Mouse (Mus musculus) hindbrain, embryonic 11.5 days (tissue): Measurements from ENCODE around the gene Pnkd. TPM values are rescaled to one million over a fixed set of nuclear protein-coding genes. Genes with fewer than 3 reads are reported as not detected.

ENCODE experiments used
- ATAC-seq: fragments of 200-750 bp; cut with Nextera tagmentation; 2 replicates; pipeline ENCODE4 v1.8.0; 2017; ENCODE audit warnings: mild to moderate bottlenecking, moderate TSS enrichment, moderate library complexity; ENCODE audit not compliant: low FRiP score
- DNase-seq: peaks from one replicate; pipeline ENCODE4 v3.0.0-alpha.2; 2015; ENCODE audit warnings: low spot score
- H3K27ac ChIP-seq: fragments of 300-500 bp; sonication (generic); 2 replicates; pipeline ENCODE4 v1.5.1; 2014; ENCODE audit warnings: mild to moderate bottlenecking, low read depth, low read length
- H3K27me3 ChIP-seq: fragments of 300-500 bp; sonication (generic); 2 replicates; pipeline ENCODE4 v1.6.1; 2014; ENCODE audit warnings: mild to moderate bottlenecking, low read length, moderate library complexity, mixed read lengths; ENCODE audit not compliant: control insufficient read depth, insufficient read depth
- H3K36me3 ChIP-seq: fragments of 300-500 bp; sonication (generic); 2 replicates; pipeline ENCODE4 v1.6.1; 2014; ENCODE audit warnings: mild to moderate bottlenecking, low read length, moderate library complexity, mixed read lengths; ENCODE audit not compliant: control insufficient read depth, insufficient read depth
- H3K4me1 ChIP-seq: fragments of 300-500 bp; sonication (generic); replicated peaks from 2 replicates; pipeline ENCODE4 v1.6.1; 2014; ENCODE audit warnings: low read length, mixed read lengths; ENCODE audit not compliant: control insufficient read depth, insufficient read depth
- H3K4me2 ChIP-seq: fragments of 300-500 bp; sonication (generic); replicated peaks from 2 replicates; pipeline ENCODE4 v1.6.1; 2014; ENCODE audit warnings: mild to moderate bottlenecking, low read depth, low read length
- H3K4me3 ChIP-seq: fragments of 300-500 bp; sonication (generic); 2 replicates; pipeline ENCODE4 v1.5.1; 2014; ENCODE audit warnings: low read depth, low read length
- H3K9ac ChIP-seq: fragments of 300-500 bp; sonication (generic); 2 replicates; pipeline ENCODE4 v1.6.1; 2014; ENCODE audit warnings: low read depth, low read length
- H3K9me3 ChIP-seq: fragments of 300-500 bp; sonication (generic); 2 replicates; pipeline ENCODE4 v1.6.1; 2016; ENCODE audit warnings: low read length; ENCODE audit not compliant: control insufficient read depth
- WGBS: fragments of 180-500 bp; shearing (Covaris S2); extraction: QIAGEN DNeasy Blood & Tissue Kit; methylation state at CpG from one replicate; pipeline ENCODE4 v1.1.7; 2014; 5-methylcytosine and 5-hydroxymethylcytosine counted together
- polyA plus RNA-seq: library from polyadenylated mRNA; unstranded; fragments of >200 nt; fragmentation: Nextera tagmentation; extraction: Ambion mirVana; gene quantifications from 2 replicates; pipeline ENCODE4 v1.2.1, GENCODE M21; 2014

Pnkd gene
- polyA plus RNA-seq, 1 experiment from 2014 or later, result 85.4 TPM

DNA sequence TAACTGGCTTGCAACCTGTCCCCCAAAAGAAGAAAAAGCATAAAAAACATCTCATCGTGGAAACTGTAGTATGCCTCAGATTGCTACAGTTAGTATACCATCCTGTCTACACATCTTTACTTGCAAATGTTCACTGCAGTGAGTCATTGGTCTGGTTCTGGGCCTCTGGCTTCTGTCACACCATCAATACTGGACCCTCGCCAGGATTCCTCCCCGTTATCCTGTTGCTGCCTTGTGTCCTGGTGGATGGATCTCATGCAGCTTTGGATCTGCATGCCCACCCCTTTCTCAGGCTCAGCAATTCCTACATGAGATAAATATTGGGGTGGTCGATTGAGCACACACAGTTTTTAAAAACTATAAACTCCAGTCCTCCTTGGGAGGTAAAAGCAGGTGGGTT is 13.1 kb upstream of the Pnkd start:
- no peaks in the 10 kb centered on the region for H3K9me3 ChIP-seq
- DNase-seq (no peak), ATAC-seq (no peak)
- H3K27ac ChIP-seq, result no peak overlapping the region
- H3K9ac ChIP-seq, result no peak overlapping the region
- H3K4me2 ChIP-seq, result no peak overlapping the region
- H3K36me3 ChIP-seq, result no peaks in the 10 kb centered on the region
- H3K4me3 ChIP-seq, result no peak overlapping the region
- H3K4me1 ChIP-seq, result no peaks in the 10 kb centered on the region
- 89% methylated on average over 4 of the region's 4 CpGs for WGBS
- no peaks in the 10 kb centered on the region for H3K27me3 ChIP-seq

DNA sequence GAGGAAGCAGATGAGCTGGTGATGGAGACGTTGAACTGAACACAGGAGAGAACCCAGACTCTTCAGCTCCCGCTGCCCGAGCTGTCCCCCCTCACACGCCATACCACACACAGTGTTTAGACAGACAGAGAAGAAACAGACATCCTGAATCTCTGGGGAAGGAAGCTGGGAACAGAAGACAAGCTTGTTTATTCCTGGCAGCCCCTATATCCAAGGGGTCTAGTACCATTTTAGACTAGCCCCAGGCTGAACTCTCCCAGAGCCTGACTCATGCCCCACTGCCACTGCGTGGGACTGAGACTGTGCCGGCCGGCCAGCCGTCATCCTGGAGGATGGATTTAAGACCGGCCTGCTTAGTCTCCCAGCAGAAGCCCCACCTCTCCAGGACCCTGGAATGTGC is 9.7 kb upstream of the Pnkd start:
- Histone ChIP-seq H3K4me3 (no peak overlapping the region), H3K9me3 (no peaks in the 10 kb centered on the region), H3K4me2 (no peak overlapping the region), H3K27me3 (no peaks in the 10 kb centered on the region), H3K9ac (no peak overlapping the region), H3K27ac (no peak overlapping the region), H3K36me3 (no peaks in the 10 kb centered on the region), H3K4me1 (no peaks in the 10 kb centered on the region)
- ATAC-seq, result no peak
- WGBS, result 54% methylated on average over 9 of the region's 9 CpGs
- DNase-seq, result no peak

DNA sequence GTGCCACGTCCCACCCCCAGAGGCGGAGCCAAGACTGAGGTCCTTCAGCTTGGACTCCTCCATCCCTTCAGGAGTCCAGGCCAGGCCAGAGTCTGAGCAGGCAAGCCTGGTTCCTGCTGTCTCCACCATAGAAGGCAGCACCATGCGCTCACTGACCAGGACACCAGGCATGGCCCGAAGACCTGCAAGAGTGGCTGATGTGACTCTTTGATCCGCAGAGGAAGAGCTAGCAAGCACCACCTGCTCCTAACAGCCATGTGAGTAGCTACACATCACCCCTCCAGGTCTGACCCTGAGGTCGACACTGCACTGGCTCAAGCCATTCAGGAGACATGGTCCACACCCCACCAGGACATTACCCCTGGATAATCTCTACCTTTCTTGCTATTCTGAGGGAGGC is 7.7 kb upstream of the Pnkd start:
- Histone ChIP-seq H3K4me3 (no peak overlapping the region), H3K4me1 (no peaks in the 10 kb centered on the region), H3K27ac (no peak overlapping the region), H3K4me2 (no peak overlapping the region), H3K9ac (no peak overlapping the region), H3K9me3 (no peaks in the 10 kb centered on the region), H3K27me3 (no peaks in the 10 kb centered on the region), H3K36me3 (no peaks in the 10 kb centered on the region)
- DNase-seq (no peak), ATAC-seq (no peak)
- WGBS, result 63% methylated on average over 6 of the region's 6 CpGs

- Histone ChIP-seq H3K36me3 (no peaks in the 10 kb centered on the region), H3K27ac (no peak overlapping the region), H3K27me3 (no peaks in the 10 kb centered on the region), H3K4me3 (no peak overlapping the region), H3K4me2 (no peak overlapping the region), H3K9ac (no peak overlapping the region), H3K4me1 (0 out of 2 replicates have a peak, but pooled peaks cover 2% of the 10 kb centered on the region), H3K9me3 (no peaks in the 10 kb centered on the region)
- 62% methylated on average over 8 of the region's 8 CpGs for WGBS
- DNase-seq, result no peak
- no peak for ATAC-seq
These were observed 6.7 kb upstream of the Pnkd start for GRCm38 (mm10) chr1:74277883-74278537.

GRCm38 (mm10) chr1:74278538-74278937 is 6.2 kb upstream of the Pnkd start, which contains the start of gene Gpbar1:
Gene Gpbar1, plus strand, starts transcription at chr1:74278550.
- H3K4me1 ChIP-seq, result 0 out of 2 replicates have a peak, but pooled peaks cover 5% of the 10 kb centered on the region
- ATAC-seq (no peak), DNase-seq (no peak)
- H3K4me3 ChIP-seq, result no peak within 1 kb of the TSS
- no peaks in the 10 kb centered on the region for H3K9me3 ChIP-seq
- H3K27me3 ChIP-seq, result no peaks in the 10 kb centered on the region
- H3K9ac ChIP-seq, result no peak within 1 kb of the TSS
- no peaks in the 10 kb centered on the region for H3K36me3 ChIP-seq
- no peak within 1 kb of the TSS for H3K27ac ChIP-seq
- WGBS, result 81% methylated on average over 10 of the region's 10 CpGs
- no peak within 1 kb of the TSS for H3K4me2 ChIP-seq

DNA sequence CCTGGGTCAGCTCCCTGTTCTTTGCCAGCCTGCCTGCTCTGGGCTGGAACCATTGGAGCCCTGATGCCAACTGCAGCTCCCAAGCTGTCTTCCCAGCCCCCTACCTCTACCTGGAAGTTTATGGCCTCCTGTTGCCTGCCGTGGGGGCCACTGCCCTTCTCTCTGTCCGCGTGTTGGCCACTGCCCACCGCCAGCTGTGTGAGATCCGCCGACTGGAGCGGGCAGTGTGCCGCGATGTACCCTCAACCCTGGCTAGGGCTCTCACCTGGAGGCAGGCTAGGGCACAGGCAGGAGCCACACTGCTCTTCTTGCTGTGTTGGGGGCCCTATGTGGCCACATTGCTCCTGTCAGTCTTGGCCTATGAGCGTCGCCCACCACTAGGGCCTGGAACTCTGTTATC is 5.7 kb upstream of the Pnkd start:
- H3K36me3 ChIP-seq, result no peaks in the 10 kb centered on the region
- ATAC-seq (no peak), DNase-seq (no peak)
- no peaks in the 10 kb centered on the region for H3K27me3 ChIP-seq
- no peak overlapping the region for H3K4me3 ChIP-seq
- WGBS, result 85% methylated on average over 11 of the region's 11 CpGs
- no peaks in the 10 kb centered on the region for H3K9me3 ChIP-seq
- H3K9ac ChIP-seq, result no peak overlapping the region
- H3K27ac ChIP-seq, result no peak overlapping the region
- H3K4me2 ChIP-seq, result no peak overlapping the region
- 0 out of 2 replicates have a peak, but pooled peaks cover 5% of the 10 kb centered on the region for H3K4me1 ChIP-seq

DNA sequence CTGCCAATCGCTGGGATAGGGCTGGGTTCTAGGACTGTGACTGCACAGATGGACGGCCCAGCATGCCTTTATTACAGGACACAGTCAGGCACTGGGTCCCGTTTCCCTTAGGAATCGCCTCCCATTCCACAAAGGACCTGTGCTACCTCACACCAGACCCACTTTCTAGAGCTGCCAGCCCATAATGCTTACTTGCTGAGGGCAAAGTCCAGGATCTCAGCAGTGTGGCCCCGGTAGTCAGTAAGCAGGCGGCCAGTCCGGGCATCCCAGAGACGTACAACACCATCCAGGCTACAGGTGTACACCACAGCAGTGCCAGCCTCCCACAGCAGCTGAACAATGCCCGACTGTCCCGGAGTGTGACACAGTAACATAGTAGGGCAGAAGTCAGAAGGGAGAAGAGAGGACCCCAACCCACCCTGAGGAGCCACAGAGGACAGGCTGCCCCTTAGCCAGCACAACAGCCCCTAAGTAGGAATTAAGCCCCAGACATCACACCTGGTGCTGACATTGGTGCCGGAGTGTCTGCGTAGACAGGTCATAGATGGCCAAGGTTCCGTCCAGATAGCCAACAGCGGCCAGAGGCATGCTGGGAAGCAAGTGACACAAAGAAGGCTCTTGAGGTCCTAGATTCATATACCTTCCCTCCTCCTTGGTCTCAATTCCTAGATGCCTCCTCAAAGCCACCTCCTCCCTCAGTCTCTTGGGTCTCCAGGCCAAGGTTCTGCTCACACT is 4.0 kb upstream of the Pnkd start:
- H3K27me3 ChIP-seq, result no peaks in the 10 kb centered on the region
- H3K9me3 ChIP-seq, result no peaks in the 10 kb centered on the region
- ATAC-seq, result no peak
- no peaks in the 10 kb centered on the region for H3K36me3 ChIP-seq
- 94% methylated on average over 14 of the region's 14 CpGs for WGBS
- no peak for DNase-seq
- H3K27ac ChIP-seq, result no peak overlapping the region
- no peak overlapping the region for H3K4me2 ChIP-seq
- no peak overlapping the region for H3K4me3 ChIP-seq
- H3K9ac ChIP-seq, result no peak overlapping the region
- 0 out of 2 replicates have a peak, but pooled peaks cover 8% of the 10 kb centered on the region for H3K4me1 ChIP-seq

GRCm38 (mm10) chr1:74281372-74281771 is 3.4 kb upstream of the Pnkd start:
- no peak overlapping the region for H3K27ac ChIP-seq
- DNase-seq (no peak), ATAC-seq (no peak)
- no peaks in the 10 kb centered on the region for H3K36me3 ChIP-seq
- H3K27me3 ChIP-seq, result no peaks in the 10 kb centered on the region
- 89% methylated on average over 2 of the region's 2 CpGs for WGBS
- no peak overlapping the region for H3K9ac ChIP-seq
- H3K4me3 ChIP-seq, result no peak overlapping the region
- no peak overlapping the region for H3K4me2 ChIP-seq
- H3K4me1 ChIP-seq, result 0 out of 2 replicates have a peak, but pooled peaks cover 8% of the 10 kb centered on the region
- H3K9me3 ChIP-seq, result no peaks in the 10 kb centered on the region

- no peak overlapping the region for H3K9ac ChIP-seq
- H3K4me3 ChIP-seq, result no peak overlapping the region
- ATAC-seq (no peak), DNase-seq (no peak)
- 92% methylated on average over 8 of the region's 8 CpGs for WGBS
- no peaks in the 10 kb centered on the region for H3K9me3 ChIP-seq
- H3K27ac ChIP-seq, result no peak overlapping the region
- 0 out of 2 replicates have a peak, but pooled peaks cover 8% of the 10 kb centered on the region for H3K4me1 ChIP-seq
- no peaks in the 10 kb centered on the region for H3K36me3 ChIP-seq
- no peak overlapping the region for H3K4me2 ChIP-seq
- no peaks in the 10 kb centered on the region for H3K27me3 ChIP-seq
These were observed 2.8 kb upstream of the Pnkd start for GRCm38 (mm10) chr1:74281886-74282285.
